Mouse (Mus musculus): ENCODE data around the gene Erp27. TPM values are rescaled to one million over a fixed set of nuclear protein-coding genes. Genes with fewer than 3 reads are reported as not detected.

The Erp27 gene
- polyA plus RNA-seq, 1 experiment from 2014 or later: 0.34 TPM

DNA sequence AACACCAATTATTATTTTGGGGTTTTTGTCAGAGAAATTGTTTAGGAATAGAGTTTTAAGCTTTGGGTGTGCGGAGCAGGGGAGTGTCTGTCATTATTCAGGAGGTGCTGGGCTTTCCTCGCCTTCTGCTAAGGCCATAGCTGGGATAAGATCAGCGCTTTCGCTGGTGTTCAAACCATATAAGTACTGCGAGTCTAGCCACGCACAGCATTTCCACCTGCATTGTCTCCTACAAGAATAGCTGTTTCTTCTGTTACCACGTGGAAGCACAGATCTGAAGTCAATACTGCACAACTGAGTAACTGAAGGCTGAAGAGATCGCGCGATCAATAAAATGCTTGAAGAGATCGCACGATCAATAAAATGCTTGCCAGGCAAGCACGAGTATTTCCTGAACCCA is 9.3 kb upstream of the Erp27 start:
- ATAC-seq: no peak
- no peaks in the 10 kb centered on the region for H3K36me3 ChIP-seq (ENCODE audit: control insufficient read depth, insufficient read depth)

DNA sequence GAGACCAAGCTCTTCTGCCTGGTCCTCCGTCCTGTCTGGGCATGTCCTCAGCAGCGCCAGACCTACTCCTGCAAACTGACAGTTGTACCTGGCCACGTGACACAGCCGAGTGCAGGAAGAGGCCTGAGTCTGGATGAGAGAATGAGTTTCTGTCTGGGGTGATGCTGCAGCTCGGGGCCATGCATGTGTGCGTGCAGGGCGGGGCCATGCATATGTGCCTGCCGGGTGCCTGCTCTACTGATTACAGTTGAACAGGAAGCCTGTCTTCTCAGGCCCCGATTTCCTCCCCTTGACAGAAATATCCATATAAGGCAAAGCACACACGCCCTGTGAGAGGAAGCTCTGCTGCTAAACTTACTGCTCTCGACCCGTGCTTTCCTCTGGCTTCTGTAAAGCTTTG is 8.7 kb upstream of the Erp27 start:
- H3K4me1 ChIP-seq (replicated peaks; ENCODE audit: control insufficient read depth, insufficient read depth, low read length): no peaks in the 10 kb centered on the region
- no peak overlapping the region for H3K4me2 ChIP-seq (ENCODE audit: low read length)
- no peak overlapping the region for H3K9ac ChIP-seq (replicated peaks; ENCODE audit: low read depth, low read length)
- ATAC-seq: no peak
- H3K36me3 ChIP-seq (ENCODE audit: control insufficient read depth, insufficient read depth): no peaks in the 10 kb centered on the region
- no peak overlapping the region for H3K27ac ChIP-seq (ENCODE audit: low read length)
- H3K27me3 ChIP-seq (replicated peaks; ENCODE audit: control insufficient read depth, insufficient read depth, low read length): no peaks in the 10 kb centered on the region
- H3K9me3 ChIP-seq (ENCODE audit: control insufficient read depth, low read length): no peaks in the 10 kb centered on the region
- no peak overlapping the region for H3K4me3 ChIP-seq (replicated peaks; ENCODE audit: low read length)
- WGBS: 76% methylated on average over 12 of the region's 12 CpGs

More for the DNA sequence above, 9.3 kb upstream of the Erp27 start:
- no peak overlapping the region for H3K9ac ChIP-seq (replicated peaks; ENCODE audit: low read depth, low read length)
- no peaks in the 10 kb centered on the region for H3K9me3 ChIP-seq (ENCODE audit: control insufficient read depth, low read length)
- H3K27ac ChIP-seq (ENCODE audit: low read length): no peak overlapping the region
- no peak overlapping the region for H3K4me3 ChIP-seq (replicated peaks; ENCODE audit: low read length)
- H3K4me1 ChIP-seq (replicated peaks; ENCODE audit: control insufficient read depth, insufficient read depth, low read length): no peaks in the 10 kb centered on the region
- no peak overlapping the region for H3K4me2 ChIP-seq (ENCODE audit: low read length)
- no peaks in the 10 kb centered on the region for H3K27me3 ChIP-seq (replicated peaks; ENCODE audit: control insufficient read depth, insufficient read depth, low read length)
- 85% methylated on average over 13 of the region's 13 CpGs for WGBS

DNA sequence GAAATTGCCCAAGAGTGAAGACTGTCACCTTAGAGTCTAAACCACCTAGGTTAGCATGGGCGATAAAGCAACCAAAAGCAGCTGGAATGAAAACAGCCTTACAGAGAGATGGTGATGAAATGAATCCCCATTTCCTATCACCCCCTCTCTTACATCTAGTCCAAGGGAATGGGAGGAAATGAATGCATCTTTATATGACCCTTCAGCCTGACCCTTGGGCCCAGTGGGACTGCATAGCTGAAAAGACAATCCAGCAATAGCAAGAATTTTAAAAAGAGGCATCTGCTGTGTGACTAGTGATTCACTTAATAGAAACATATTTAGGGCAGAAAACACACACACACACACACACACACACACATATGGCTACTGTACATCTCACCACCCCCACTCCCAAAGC is 5.6 kb upstream of the Erp27 start:
- Histone ChIP-seq H3K4me1 (replicated peaks; ENCODE audit: control insufficient read depth, insufficient read depth, low read length) (no peaks in the 10 kb centered on the region), H3K4me3 (replicated peaks; ENCODE audit: low read length) (no peak overlapping the region), H3K4me2 (ENCODE audit: low read length) (no peak overlapping the region), H3K36me3 (ENCODE audit: control insufficient read depth, insufficient read depth) (no peaks in the 10 kb centered on the region), H3K9me3 (ENCODE audit: control insufficient read depth, low read length) (no peaks in the 10 kb centered on the region), H3K9ac (replicated peaks; ENCODE audit: low read depth, low read length) (no peak overlapping the region), H3K27me3 (replicated peaks; ENCODE audit: control insufficient read depth, insufficient read depth, low read length) (no peaks in the 10 kb centered on the region), H3K27ac (ENCODE audit: low read length) (no peak overlapping the region)
- 100% methylated on average over 1 of the region's 1 CpGs for WGBS
- ATAC-seq: no peak

DNA sequence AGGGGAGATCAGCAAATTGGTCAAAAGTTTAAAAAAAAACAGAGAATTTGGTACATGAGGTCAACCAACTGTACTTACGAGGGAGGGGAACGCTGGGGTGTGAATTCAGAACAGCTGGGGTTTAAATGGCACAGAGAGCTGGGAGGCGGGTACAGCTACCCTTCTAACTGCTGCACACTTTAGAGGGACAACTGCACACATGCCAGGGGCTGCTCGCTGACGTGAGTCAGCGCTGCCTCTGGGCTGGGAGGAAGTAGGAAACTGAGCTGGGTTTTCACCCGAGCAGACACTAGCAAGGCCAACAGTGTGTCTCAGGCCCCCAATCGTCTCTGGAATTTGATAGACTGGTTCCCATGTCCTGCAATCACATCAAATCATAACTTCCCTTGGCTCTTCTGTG is 3.1 kb upstream of the Erp27 start:
- 80% methylated on average over 8 of the region's 8 CpGs for WGBS
- ATAC-seq: no peak
- Histone ChIP-seq H3K27me3 (replicated peaks; ENCODE audit: control insufficient read depth, insufficient read depth, low read length) (no peaks in the 10 kb centered on the region), H3K9ac (replicated peaks; ENCODE audit: low read depth, low read length) (no peak overlapping the region), H3K36me3 (ENCODE audit: control insufficient read depth, insufficient read depth) (no peaks in the 10 kb centered on the region), H3K4me2 (ENCODE audit: low read length) (no peak overlapping the region), H3K4me1 (replicated peaks; ENCODE audit: control insufficient read depth, insufficient read depth, low read length) (no peaks in the 10 kb centered on the region), H3K4me3 (replicated peaks; ENCODE audit: low read length) (no peak overlapping the region), H3K27ac (ENCODE audit: low read length) (no peak overlapping the region), H3K9me3 (ENCODE audit: control insufficient read depth, low read length) (no peaks in the 10 kb centered on the region)

DNA sequence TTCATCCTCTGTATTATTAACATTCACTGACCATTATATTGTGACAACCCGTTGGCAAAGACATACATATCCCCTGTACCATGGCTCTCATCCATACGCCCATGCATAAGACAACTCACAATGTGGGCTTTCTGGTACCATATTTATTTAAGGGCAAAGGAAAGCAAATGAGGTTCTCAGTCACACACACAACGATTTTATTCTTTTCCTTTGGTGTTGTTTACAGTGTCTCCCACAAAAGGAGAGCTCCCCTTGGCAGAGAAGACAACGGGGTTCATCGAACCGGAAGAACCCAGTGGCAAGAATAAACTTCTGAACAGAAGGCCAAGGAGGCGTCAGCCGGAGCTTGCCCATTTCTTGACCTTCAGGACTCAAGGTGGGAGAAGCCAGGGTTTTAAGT is 1.6 kb upstream of the Erp27 start, which contains the start of gene Pde6h:
Gene Pde6h, plus strand, starts transcription at position 301 of the 400 bp plus-strand sequence.
- 80% methylated on average over 8 of the region's 8 CpGs for WGBS
- Histone ChIP-seq H3K4me2 (ENCODE audit: low read length) (no peak within 1 kb of the TSS), H3K27me3 (replicated peaks; ENCODE audit: control insufficient read depth, insufficient read depth, low read length) (no peaks in the 10 kb centered on the region), H3K36me3 (ENCODE audit: control insufficient read depth, insufficient read depth) (no peaks in the 10 kb centered on the region), H3K9ac (replicated peaks; ENCODE audit: low read depth, low read length) (no peak within 1 kb of the TSS), H3K4me3 (replicated peaks; ENCODE audit: low read length) (no peak within 1 kb of the TSS), H3K4me1 (replicated peaks; ENCODE audit: control insufficient read depth, insufficient read depth, low read length) (no peaks in the 10 kb centered on the region), H3K27ac (ENCODE audit: low read length) (no peak within 1 kb of the TSS), H3K9me3 (ENCODE audit: control insufficient read depth, low read length) (no peaks in the 10 kb centered on the region)
- no peak for ATAC-seq

DNA sequence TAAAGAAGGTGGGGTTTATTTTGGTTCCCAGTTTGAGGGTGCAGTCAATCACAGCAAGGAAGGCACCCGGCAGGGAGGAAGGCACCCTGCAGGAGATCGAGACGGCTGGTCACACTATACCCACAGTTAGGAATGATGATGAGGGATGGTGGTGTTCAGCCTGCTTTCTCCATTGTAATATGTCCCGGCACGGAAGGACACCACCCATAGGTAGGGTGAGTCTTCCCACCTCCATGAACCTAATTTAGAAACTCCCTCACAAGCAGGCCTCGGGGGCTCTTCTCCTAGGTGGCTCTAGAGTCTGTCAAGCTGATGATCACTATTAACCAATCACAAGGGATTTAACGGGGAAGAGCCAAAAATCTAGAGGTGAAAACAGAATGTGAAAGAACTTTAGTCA is 891 bp upstream of the Erp27 start:
- WGBS: 90% methylated on average over 7 of the region's 7 CpGs

DNA sequence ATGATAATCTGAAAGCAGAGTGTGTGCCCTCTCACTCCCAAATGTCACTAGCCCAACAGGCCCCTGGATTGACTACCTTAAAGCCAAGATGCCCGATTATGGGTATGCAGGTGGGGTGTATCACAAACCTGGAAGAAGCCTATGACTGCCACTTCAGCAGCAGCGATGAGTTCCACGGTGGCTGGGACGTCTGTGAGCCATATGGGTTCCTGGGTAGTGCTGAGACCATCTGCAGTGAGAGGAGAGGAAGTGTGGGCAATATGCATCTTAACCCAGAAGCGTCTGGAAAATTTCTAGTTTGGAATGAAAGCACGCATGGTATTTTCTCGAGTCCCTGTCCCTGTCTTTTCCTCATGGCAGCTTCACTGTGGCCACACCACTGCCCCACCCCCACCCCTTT is 379 bp downstream of the Erp27 start:
- H3K9ac ChIP-seq (replicated peaks; ENCODE audit: low read depth, low read length): no peak overlapping the region
- no peaks in the 10 kb centered on the region for H3K4me1 ChIP-seq (replicated peaks; ENCODE audit: control insufficient read depth, insufficient read depth, low read length)
- WGBS: 61% methylated on average over 7 of the region's 7 CpGs
- H3K4me3 ChIP-seq (replicated peaks; ENCODE audit: low read length): no peak overlapping the region
- no peaks in the 10 kb centered on the region for H3K36me3 ChIP-seq (ENCODE audit: control insufficient read depth, insufficient read depth)
- H3K4me2 ChIP-seq (ENCODE audit: low read length): no peak overlapping the region
- H3K27me3 ChIP-seq (replicated peaks; ENCODE audit: control insufficient read depth, insufficient read depth, low read length): no peaks in the 10 kb centered on the region
- peak; percentile 76 for ATAC-seq
- no peaks in the 10 kb centered on the region for H3K9me3 ChIP-seq (ENCODE audit: control insufficient read depth, low read length)
- H3K27ac ChIP-seq (ENCODE audit: low read length): no peak overlapping the region

More for the DNA sequence above, 891 bp upstream of the Erp27 start:
- Histone ChIP-seq H3K27me3 (replicated peaks; ENCODE audit: control insufficient read depth, insufficient read depth, low read length) (no peaks in the 10 kb centered on the region), H3K9me3 (ENCODE audit: control insufficient read depth, low read length) (no peaks in the 10 kb centered on the region), H3K27ac (ENCODE audit: low read length) (no peak overlapping the region), H3K36me3 (ENCODE audit: control insufficient read depth, insufficient read depth) (no peaks in the 10 kb centered on the region), H3K4me1 (replicated peaks; ENCODE audit: control insufficient read depth, insufficient read depth, low read length) (no peaks in the 10 kb centered on the region), H3K4me3 (replicated peaks; ENCODE audit: low read length) (no peak overlapping the region), H3K4me2 (ENCODE audit: low read length) (no peak overlapping the region), H3K9ac (replicated peaks; ENCODE audit: low read depth, low read length) (no peak overlapping the region)
- no peak for ATAC-seq

DNA sequence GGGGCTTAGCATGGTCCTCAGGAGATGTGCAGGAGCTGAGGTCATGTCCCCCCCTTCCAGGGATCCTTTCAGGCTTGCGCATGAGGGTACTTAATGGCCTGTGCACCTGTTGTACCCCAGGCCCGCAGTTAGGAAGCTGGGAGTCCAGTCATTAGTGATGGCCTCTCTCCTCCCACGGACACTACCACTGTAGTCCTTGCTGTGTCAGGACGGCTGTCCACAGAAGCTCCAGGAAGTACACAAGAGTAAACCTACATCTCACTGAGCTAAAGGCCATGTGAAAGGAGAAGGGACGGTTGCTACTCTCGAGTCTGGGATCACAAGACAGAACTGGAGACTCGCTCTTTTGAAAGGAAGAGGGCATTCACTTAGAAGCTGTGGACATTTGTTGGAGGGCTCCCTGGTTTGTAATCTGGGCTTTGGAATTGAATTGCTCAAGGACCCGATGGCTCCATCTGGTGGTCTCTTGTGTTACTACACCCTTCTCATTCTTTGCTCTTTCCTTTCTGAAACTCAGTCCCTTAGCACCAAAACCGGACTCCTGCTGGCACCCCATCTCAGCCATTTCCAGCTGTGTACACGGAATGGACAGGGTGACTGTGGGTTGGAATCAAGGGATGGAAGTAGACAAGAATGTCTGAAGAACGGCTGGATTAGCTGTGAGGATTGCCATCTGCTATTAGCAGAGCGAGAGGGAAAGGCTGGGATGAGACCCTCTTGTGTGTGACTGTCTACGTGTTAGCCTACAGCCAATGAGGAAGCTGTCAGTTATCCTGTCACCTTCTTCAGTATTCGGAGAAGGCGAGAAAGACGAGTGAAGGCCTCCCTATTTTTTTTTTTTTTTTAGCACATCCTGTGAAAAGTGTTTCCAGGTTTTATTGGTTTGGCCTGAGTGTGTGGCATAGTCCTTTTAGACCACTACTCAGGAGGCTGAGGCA is 1.4 kb downstream of the Erp27 start:
- no peaks in the 10 kb centered on the region for H3K9me3 ChIP-seq (ENCODE audit: control insufficient read depth, low read length)
- H3K9ac ChIP-seq (replicated peaks; ENCODE audit: low read depth, low read length): no peak overlapping the region
- ATAC-seq: peak; percentile 51
- 46% methylated on average over 16 of the region's 16 CpGs for WGBS
- H3K4me3 ChIP-seq (replicated peaks; ENCODE audit: low read length): no peak overlapping the region
- H3K36me3 ChIP-seq (ENCODE audit: control insufficient read depth, insufficient read depth): no peaks in the 10 kb centered on the region
- H3K4me1 ChIP-seq (replicated peaks; ENCODE audit: control insufficient read depth, insufficient read depth, low read length): no peaks in the 10 kb centered on the region
- H3K27ac ChIP-seq (ENCODE audit: low read length): no peak overlapping the region
- H3K27me3 ChIP-seq (replicated peaks; ENCODE audit: control insufficient read depth, insufficient read depth, low read length): no peaks in the 10 kb centered on the region
- no peak overlapping the region for H3K4me2 ChIP-seq (ENCODE audit: low read length)

DNA sequence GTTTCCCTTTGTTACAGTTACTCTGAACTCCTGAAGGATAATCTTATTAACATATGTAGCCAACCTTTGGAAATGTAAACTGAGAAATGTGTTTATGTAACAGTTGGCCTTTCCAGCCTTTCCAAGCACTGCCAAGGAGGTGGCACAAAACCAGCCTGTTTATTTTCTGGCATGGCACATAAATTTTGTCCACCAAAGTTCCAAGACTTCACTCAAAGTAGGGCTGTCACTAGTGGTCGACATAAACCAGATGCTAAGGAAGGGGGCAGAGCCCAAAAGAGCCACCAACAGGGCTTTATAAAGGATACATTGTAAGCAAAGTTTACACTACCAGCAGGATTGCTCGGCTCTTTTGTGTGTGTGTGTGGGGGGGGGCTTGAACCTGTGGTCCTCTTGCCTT is 4.1 kb downstream of the Erp27 start:
- H3K4me3 ChIP-seq (replicated peaks; ENCODE audit: low read length): no peak overlapping the region
- no peak overlapping the region for H3K27ac ChIP-seq (ENCODE audit: low read length)
- H3K36me3 ChIP-seq (ENCODE audit: control insufficient read depth, insufficient read depth): no peaks in the 10 kb centered on the region
- H3K4me1 ChIP-seq (replicated peaks; ENCODE audit: control insufficient read depth, insufficient read depth, low read length): peaks cover 8% of the 10 kb centered on the region
- WGBS: 4% methylated on average over 2 of the region's 2 CpGs
- no peaks in the 10 kb centered on the region for H3K9me3 ChIP-seq (ENCODE audit: control insufficient read depth, low read length)
- ATAC-seq: no peak; the same call in 1 of the 2 replicates
- no peak overlapping the region for H3K9ac ChIP-seq (replicated peaks; ENCODE audit: low read depth, low read length)
- no peaks in the 10 kb centered on the region for H3K27me3 ChIP-seq (replicated peaks; ENCODE audit: control insufficient read depth, insufficient read depth, low read length)
- no peak overlapping the region for H3K4me2 ChIP-seq (ENCODE audit: low read length)
